Mouse (Mus musculus) cerebellum, adult (tissue): ENCODE results near the gene Itih3.

Experiments
- ATAC-seq: cut with Nextera tagmentation; 2 replicates; pipeline ENCODE4 v1.9.2; 2017; ENCODE audit warnings: mild to moderate bottlenecking, moderate library complexity, mixed read lengths; ENCODE audit not compliant: insufficient number of reproducible peaks, low FRiP score, low TSS enrichment

The Itih3 gene

GRCm38 (mm10) chr14:30903036-30903435 lies 20.5 kb downstream of the Itih3 start:
- no peak for ATAC-seq

GRCm38 (mm10) chr14:30902628-30903027 lies 20.9 kb downstream of the Itih3 start:
- ATAC-seq, result no peak

GRCm38 (mm10) chr14:30899972-30900371 lies 23.6 kb downstream of the Itih3 start:
- no peak for ATAC-seq

- peak; percentile 60 for ATAC-seq
These were observed 35.3 kb downstream of the Itih3 start for GRCm38 (mm10) chr14:30888271-30888732.

- no peak for ATAC-seq
These were observed 37.4 kb downstream of the Itih3 start, which contains the start of gene Itih4 for GRCm38 (mm10) chr14:30886204-30886603. Gene Itih4, plus strand, starts transcription at chr14:30886476.

DNA sequence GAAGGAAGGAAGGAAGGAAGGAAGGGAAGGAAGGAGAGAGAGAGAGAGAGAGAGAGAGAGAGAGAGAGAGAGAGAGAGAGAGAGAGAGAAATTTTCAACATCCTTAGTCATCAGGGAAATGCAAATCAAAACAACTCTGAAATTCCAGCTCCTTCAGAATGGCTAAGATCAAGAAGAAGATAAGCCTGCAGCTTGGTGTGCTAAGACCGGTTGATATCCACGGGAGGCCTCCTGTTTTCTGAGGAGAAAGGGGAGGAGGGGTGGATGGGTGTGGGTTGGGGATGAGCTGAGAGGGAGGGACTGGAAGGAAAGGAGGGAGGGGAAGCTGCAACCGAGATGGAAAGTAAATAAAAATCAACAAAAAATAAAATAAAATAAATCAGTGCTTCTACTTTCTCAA lies 38.3 kb downstream of the Itih3 start:
- ATAC-seq, result no peak

DNA sequence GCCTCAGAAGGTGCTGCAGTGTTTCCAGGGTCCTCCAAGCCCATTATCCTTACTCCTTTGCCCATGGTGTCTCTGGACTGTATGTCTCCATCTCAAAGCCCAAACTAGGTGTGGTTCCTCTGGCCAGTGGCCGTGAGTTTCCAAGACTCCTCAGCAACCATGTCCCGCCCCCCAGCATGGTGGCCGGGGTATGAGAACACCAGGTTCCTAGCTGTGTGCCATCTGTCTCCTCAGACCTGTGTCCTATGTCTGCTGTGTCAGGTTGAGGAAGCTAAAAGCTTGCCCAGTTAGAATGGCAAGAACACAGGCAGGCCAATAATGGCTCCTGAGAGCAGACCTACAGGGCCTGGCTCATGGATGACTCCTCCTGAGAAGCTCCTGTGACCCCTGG lies 41.8 kb downstream of the Itih3 start:
- peak; percentile 57 for ATAC-seq

- no peak for ATAC-seq
These were observed 42.5 kb downstream of the Itih3 start for GRCm38 (mm10) chr14:30880811-30881717.

- ATAC-seq, result no peak
These were observed 43.3 kb downstream of the Itih3 start for GRCm38 (mm10) chr14:30880251-30880650.

- ATAC-seq, result no peak
These were observed 43.8 kb downstream of the Itih3 start for GRCm38 (mm10) chr14:30879794-30880193.

- ATAC-seq, result no peak
These were observed 44.5 kb downstream of the Itih3 start, which contains the start of gene Mustn1 for GRCm38 (mm10) chr14:30878958-30879571. Gene Mustn1, plus strand, starts transcription at chr14:30879200.

DNA sequence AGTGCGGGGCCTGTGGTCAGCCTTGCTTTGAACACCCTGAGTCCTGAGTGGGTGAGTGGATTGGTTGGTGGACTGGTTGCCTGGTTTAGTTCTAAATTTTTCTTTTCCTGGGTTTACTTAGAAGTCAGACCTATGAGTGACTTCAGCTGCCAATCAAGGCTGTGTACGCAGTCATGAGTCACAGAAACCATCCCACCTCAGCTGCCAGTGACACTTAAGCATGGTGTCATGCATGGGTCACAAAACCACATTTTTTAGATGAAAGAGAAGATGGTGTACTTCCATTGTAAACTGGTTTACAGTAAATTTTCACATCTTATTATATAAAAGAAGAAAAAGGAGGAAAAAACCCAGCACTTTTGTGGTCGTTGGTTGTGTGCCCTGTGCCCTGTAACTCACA lies 45.7 kb downstream of the Itih3 start:
- no peak for ATAC-seq

GRCm38 (mm10) chr14:30876451-30876850 lies 47.1 kb downstream of the Itih3 start:
- no peak for ATAC-seq

- ATAC-seq, result no peak
These were observed 47.6 kb downstream of the Itih3 start for GRCm38 (mm10) chr14:30875955-30876354.

GRCm38 (mm10) chr14:30875130-30875865 lies 48.3 kb downstream of the Itih3 start:
- ATAC-seq, result no peak

DNA sequence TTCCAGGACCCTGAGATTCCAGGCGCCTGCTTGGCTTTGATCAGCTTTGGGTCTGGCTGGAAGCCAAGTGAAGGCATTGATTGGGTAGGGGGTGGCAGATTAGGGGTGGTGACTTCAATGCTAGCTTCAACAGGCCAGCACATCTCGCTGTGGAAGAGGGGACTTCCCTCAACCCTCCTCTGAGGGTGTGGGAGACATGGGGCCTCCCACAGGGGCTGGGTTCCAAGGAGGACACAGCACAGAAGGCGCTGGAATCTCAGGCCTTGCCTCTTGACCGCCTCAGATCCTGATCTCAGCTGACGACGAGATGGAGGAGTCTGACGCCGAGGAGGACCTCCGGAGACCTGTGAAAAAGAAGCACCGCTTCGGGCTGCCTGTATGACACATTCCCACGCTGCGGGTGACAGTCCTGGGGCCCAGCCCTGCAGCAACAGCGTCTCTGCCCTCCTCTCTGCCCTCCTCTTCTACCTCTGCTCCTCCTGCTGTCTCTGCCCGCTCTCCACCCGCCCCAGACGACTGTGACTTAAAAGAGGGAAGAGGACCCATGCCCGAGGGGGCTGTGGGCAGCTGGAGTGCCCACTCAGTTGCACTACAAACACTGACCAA lies 49.4 kb downstream of the Itih3 start:
- ATAC-seq, result no peak

- no peak for ATAC-seq
These were observed 53.1 kb downstream of the Itih3 start for GRCm38 (mm10) chr14:30870206-30871147.

- ATAC-seq, result no peak
These were observed 54.2 kb downstream of the Itih3 start for GRCm38 (mm10) chr14:30869391-30869801.

- no peak for ATAC-seq
These were observed 54.7 kb downstream of the Itih3 start for GRCm38 (mm10) chr14:30868826-30869225.
